Mouse (Mus musculus): ENCODE results near the gene Lrmda.

DNA sequence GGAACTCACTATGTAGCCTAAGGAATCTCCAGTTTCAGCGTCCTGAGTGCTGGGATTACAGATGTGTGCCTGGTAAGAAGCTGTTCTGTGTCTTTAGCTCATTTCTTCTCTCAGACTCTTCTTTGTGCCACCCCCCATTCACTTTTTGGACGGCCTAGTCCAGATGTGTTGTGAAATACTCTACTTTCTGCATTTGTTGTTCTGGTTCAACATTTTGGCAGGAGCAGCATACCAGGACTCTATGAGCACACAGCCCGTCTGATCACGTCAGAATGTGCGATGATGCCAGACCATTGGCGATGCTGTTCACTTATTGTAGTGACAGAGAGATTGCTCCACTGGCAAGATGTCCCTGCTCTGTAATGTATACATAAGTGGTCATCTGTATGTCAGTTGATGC lies 12.5 kb upstream of the Lrmda start:
- TF ChIP-seq CTCF (IDR thresholded peaks at IDR 0.05; ENCODE audit: extremely low read depth, insufficient read length, insufficient replicate concordance, low read depth, low read length), result no peak
- TF ChIP-seq POLR2A (IDR thresholded peaks at IDR 0.05; ENCODE audit: low read depth, low read length), result no peak
